Mouse (Mus musculus): ENCODE data around the gene Pard6b.

- TF ChIP-seq TCF12 (IDR thresholded peaks at IDR 0.05; ENCODE audit: low read depth, low read length) (no peak), USF1 (IDR thresholded peaks at IDR 0.05; ENCODE audit: low read depth, low read length) (no peak), MEF2A (IDR thresholded peaks at IDR 0.05; ENCODE audit: extremely low read depth, insufficient replicate concordance, low read depth, low read length, poor library complexity, severe bottlenecking) (no peak), CTCF (IDR thresholded peaks at IDR 0.05 in 2 of 3, conservative IDR thresholded peaks at IDR 0.05 in 1 of 3; ENCODE audit: control insufficient read depth in 1 of 3, insufficient read depth in 1 of 3, low read depth in 2 of 3, low read length in 3 of 3, poor library complexity in 1 of 3, severe bottlenecking in 1 of 3) (no peak), ZNF384 (IDR thresholded peaks at IDR 0.05; ENCODE audit: low read depth, low read length) (no peak), MAFK (IDR thresholded peaks at IDR 0.05; ENCODE audit: borderline replicate concordance, low read depth, low read length) (no peak), CHD2 (IDR thresholded peaks at IDR 0.05; ENCODE audit: low read length) (no peak), POLR2A (IDR thresholded peaks at IDR 0.05; ENCODE audit: control insufficient read depth in 1 of 2, insufficient read depth in 1 of 2, low read depth in 1 of 2, low read length in 2 of 2, poor library complexity in 1 of 2) (no peak)
These were observed 12.3 kb downstream of the Pard6b start for GRCm38 (mm10) chr2:168093077-168093476.

Measured in MEL (cell line).